Mouse (Mus musculus) cerebellum, postnatal 14 days (tissue): ENCODE data around the gene Gm2115.

Source experiments
- DNase-seq, 2 experiments: peaks; one replicate each; pipeline ENCODE4 v3.0.0; 2021; ENCODE audit warnings: mixed read lengths in 2 of 2

Gm2115 gene

DNA sequence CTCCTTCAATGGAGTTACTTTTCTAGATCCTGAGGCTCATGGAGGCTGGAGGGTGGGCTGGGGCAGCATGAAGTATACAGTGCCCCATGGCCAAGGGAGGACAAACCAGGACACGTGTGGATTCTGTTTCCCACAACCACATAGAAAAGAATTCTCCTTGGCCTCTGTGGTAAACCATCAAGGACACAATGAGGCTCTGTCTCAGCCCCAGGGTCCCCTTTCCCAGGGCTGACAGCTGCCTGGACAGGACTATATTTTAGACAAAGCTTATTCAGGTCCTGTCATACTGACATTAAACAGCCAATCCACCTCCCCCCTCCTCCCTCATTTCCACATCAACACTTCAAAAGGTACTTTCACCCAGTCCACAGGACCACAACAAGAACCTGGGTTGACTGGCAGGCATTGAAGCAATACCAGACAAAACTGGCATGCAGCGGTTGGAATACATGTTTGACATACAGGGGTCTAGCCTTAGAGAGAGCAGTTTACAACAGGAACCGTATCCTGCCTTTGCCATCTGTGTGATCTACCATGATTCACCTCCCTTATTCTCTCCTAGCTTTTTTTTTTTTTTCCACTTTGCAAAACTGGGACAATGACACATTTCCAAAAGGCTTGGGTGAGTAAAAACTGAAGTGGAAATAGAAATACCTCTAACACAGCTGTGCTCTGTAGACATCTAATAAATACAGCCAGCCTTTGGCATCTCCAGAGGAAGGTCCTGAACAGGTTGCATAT, 57.8 kb downstream of the Gm2115 start:
- no peak for DNase-seq

DNA sequence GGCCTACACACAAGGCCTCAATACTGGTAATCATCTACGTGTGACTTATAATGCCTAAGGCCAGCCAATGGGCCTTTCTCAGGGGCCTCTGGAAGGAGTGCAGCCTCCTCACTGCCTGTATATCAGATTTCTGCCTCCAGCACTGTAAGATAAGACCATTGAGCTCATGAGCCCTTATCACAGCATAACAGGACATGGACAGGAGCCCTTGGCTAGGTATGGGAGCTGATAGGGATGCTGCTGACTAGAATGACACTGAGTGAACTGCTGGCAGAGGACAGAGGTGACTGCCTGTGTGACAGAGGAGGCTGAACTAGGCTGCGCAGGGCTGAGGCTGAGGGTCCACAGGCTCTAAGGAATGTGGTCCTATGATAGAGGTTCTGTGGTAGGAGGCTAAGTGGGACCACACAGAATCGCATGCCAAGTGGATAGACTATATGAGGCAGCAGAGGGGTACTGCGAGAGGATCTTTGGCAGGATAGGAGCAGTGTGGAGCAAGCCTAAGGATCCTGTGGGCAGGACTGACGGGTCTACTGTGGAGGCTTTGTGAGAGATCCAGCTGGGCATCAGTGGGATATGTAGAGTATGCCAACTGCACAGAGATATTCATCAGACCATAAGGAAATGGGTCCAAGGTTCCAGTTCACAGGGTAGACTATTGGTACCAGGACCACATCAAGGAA, 58.5 kb downstream of the Gm2115 start:
- DNase-seq = no peak

DNA sequence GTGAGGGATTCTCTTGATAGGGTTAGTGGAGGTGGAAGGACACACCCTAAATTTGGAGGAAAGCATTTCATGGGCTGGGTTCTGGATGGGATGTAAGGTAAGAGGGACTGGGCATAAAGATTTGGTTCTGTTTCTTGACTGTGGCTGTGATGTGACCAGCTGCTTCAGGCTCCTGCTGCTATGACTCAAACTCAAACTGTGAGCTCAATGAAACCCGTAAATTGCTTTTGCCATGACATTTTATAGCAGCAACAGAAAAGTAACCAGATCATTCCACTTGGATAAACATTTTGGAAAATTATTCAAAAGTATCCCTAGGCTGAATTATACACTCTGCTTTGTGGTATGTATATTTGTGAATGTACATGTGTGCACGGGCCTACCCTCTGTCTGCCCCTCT, 61.9 kb downstream of the Gm2115 start:
- DNase-seq = no peak

DNA sequence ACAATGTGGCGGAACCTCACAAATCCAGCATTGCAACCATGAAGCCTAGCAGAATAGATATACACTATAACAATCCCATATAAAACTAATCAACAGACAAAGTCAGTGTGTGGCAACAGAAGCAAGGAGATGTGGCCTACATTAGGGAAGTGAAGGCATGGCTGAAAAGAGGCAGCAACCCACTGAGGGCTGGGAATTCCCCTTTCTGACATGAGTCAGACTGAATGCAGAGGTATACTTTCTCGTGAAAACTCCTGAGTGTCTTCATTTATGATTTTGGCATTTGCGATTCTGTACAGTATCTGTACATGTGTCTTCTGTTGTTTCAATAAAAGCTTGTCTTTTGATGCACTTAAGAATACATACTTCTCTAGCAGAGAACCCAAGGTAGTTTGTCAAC, 62.6 kb downstream of the Gm2115 start:
- DNase-seq = no peak

DNA sequence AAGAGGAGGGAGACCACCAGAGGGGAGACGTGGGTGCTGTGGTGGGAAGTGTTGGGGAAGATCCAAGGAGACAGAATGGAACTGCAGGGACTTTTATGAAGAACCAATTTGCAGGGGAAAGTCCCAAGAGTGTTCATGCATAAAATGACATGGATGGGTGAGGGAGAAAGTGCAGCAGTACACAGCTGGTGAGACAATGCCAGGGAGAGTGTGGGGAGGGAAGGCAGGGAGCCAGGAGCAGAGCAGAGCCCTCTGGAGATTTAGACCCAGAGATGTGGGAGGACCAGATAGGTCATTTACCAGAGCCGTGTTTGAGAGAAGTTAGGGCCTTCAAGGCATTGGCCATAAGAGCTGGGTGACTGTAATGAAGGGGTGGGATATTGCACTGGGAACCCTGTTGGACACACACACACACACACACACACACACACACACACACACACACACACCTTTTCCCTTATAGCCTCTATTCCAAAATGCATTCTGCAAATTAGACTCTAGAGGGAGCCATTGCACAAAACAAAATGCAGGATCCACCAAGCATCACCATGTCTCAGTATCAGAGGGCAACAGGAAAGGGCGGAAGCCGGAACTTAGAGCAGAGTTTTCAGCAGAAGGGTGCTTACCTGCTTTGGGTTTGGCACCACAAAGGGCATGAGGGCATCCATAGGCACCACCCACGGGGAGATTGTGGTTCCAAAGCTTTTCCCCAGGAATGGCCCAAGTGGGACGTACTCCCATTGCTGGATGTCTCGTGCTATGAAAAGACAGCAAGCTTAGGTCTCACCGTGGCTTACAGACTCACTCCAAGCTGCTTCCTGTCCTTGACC, 65.5 kb downstream of the Gm2115 start:
- DNase-seq = peak; percentile 66 to 74

DNA sequence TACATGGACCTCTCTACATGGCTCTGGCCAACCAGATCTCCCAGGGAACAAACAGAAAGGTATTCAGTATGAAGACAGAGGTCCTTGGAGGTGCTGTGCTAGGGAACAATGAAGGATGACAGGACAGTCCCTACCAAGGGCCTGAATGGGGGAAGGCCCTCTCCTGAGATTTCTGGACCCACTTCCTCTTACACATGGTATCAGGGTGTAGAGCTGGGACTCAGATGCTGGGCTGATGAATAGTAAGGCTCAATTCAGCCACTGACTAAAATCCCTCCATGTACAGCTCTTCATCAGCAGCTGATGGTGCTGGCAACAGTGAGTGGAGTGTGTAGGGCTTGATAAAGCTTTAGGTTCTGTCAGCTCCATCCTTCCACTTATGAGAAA, 66.2 kb downstream of the Gm2115 start:
- no peak for DNase-seq

DNA sequence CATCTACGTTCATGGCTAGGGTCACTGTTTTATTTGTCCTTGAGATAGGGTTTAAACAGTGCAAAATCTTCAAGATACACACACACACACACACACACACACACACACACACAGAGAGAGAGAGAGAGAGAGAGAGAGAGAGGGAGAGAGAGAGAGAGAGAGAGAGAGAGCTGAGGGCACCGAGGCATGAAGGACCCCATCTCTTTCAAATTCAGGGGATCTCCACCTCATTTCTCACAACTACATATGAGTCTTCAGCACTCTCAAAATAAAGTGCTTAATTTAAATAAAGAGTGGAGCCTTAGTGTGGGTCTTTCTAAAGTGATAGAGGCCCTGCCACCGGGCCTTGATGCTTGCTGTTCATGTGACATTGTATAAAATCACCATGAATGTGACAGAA, 67.2 kb downstream of the Gm2115 start:
- no peak for DNase-seq

DNA sequence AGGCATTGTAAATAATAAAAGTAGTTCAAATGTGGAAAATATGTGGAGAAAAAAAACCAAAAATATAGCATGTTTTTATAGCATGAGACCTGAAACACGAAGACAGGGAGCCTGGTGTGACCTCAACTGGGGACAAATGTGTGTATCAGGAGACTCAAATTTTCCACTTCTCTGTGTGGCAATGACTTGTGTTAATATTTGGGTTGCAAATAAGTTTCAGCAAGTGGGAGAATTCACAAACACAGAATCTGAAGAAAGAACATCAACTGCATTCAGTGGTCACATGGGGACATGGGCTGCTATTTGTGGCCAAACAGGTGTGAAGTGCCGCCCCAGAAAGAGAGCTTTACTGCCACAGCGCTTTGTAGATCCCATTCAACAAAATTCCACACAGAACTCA, 67.9 kb downstream of the Gm2115 start:
- no peak for DNase-seq

DNA sequence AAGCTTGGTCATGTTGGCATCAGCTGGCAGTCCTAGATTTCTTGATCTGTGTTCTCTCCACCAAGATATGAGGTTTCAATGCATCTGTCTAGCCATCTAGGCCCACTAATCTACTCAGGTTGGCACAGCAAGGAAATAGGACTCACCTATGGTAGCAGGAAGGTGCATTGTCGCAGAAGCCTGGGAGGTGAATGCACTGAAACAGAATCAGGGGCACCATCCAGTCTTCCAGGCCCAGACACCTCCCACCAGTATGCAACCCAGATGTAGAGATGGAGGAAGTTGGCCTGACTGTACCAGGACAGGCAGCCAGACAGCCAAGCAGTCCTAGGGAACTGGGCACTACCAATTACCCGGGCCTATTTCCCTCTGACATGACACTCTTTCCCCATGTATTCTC, 71.9 kb downstream of the Gm2115 start:
- no peak for DNase-seq

DNA sequence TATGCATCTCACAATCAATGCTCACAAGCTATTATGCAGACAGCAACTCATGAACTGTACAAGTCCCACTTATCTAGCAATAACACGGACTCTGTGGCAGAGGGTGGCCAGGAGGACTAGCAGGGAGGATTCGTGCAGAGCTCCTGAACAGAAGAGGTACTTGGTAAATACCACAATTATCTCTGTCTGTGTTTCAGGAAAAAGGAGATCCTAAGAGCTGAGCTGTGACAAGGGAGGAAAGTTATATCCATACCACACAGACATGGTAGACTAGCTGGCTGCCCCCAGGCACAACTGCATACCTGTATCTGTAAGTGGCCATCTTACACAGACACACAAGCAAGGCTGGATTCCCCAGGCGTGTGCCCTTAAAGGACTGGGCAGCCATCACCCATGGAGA, 72.6 kb downstream of the Gm2115 start:
- DNase-seq = no peak

DNA sequence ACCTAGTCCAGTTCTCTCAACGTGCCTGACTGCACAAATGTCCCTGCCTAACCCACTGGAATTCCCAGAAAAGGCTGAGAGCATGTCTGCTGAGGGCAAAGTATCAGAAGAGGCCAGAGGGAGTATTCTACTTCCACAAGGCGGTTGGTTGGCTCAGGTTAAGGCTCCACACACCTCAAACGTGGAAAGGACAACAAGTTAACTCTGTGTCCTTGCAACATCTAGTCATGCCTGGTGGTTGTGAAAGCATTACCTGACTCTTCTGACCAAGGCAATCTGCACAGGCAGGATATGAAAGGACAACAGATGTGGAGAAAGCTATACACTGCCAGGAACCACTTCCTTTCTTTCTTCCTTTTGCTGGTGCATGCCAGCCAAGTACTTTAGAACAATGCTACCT, 75.7 kb downstream of the Gm2115 start:
- DNase-seq = no peak

DNA sequence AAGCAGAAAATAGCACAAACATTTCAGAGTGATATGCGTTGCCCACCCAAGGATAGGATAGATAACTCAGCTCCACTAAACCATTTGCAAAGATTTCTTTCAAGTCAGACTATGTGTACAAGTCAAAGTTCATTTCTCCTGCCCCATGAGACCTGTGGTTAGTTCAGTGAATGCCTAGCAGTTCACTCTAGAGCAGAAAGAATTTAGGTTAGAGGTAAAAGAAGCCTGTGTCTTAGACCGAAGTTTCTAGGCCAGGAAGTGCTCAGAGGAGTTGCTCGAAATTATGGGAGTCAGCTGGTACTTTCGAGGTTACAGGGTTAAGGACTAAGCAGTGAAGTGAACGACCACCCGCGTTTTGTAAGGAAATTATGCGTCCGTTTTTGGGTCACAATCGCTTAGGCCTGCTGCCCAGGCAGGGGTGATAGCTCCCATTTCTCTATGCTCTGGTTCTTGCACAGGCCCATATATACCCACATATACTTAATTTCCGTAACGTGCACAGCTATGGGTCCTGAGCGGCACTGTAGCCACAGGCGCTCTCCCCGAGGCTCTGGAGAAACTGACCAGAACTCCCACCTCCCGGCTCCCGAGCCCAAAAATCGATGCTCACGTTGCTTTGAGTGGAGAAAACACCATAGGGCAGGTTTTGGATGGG, 76.4 kb downstream of the Gm2115 start:
- no peak for DNase-seq

DNA sequence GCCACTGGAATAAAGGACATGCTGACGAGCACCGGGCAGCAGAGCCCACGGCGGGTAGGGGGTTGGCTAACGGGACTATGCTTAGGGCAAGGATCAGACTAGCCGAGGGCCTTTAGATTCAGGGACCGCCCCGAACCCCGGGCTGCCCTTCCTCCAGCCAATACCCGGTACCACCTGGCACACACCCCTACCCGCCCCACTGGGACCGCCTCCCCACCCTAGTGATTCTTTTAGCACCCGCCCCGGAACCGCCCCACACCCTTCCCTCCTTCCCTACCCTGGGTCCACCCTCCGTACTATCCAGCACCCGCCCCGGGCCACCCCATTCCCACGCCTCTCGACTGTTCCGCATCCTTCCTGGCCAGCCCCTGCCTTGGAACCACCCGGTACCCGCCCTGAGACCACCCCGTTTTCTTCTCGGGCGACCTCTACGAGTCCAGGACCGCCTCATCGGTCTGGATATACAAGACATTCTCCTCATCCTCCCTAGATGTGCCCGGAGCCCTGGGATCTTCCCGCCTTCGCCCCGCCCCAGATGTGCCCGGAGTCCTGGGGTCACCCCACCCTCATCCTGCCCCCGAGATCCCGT, 77.0 kb downstream of the Gm2115 start:
- peak; percentile 86 for DNase-seq

DNA sequence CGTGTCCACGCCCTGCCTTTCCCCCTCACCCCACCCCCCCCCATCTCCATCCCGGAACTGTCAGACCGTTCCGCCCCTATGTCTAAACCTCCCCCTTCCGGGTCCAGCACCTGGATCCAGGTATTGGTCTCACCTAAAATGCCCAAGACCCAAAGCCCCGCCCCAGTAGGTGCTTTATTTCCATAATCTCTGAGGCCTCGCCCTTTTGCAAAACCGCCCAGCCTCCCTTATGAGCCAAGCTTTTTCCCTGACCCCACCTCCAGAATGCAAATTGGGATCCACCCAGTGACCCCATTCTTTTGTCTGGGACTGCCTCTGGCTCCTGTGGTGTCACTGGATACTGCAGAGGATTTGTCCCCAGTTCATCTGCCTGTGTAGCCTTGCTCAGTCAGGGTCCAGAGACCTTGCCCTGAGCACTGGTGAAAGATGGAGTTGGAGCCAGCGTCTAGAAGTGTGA, 77.6 kb downstream of the Gm2115 start, which contains the start of gene Fah:
Gene Fah (minus strand): TSS at position 430 of the 457 bp plus-strand sequence.
- peak; percentile 57 to 60 for DNase-seq

DNA sequence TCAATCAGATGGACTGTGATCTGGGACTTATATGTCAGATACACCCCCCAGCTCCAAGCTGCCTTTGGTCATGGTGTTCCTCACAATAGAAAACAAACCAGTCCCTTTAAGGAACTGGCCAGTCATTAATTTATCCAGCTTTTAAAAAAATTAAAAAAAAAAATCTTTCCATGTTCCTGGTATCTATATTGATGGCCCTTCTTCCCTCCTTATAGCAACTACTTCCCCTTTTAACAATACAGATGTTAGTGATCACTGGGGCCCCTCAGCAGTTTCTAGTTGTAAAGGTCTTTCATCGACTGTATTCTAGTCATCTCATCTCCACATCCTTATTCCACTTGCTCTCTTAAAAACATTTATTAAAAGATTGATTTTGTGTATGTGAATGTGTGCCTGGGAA, 82.9 kb downstream of the Gm2115 start:
- DNase-seq = no peak

DNA sequence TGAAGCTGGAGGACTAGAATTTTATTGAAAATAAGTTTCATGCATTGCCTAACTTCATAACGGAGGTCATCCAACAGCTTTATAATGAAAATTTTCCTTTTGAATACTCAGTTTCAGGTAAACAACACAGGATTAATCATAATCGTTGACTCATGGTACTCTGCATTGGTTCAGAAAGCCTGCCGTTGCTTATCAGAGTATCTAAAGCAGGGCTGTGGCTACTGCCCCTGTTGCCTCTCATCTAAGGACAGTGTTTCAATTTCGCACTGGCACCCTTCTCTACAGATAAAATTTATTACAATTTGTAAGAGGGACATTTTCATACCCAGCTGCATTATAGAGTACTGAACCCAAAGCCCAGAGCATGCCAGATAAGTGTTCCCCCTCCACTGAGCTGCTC, 83.7 kb downstream of the Gm2115 start:
- no peak for DNase-seq

DNA sequence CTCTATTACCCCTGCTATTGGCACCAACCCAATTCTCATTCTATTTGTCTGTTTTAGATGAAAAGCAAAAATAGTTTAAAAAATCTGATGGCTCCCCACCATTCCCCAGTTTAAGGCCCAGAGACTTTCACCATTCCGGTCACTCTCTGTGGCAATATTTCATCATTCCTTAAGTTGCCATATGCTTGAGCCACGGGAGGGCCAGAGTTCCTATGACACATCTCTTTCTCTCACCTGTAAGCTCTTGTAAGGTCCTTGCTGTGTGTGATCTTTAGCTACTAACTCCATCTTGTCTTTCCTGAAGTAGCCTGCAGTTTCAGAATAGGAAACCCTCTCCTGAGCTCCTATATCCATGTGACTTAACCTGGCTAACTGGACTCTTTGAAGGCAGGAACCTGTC, 90.2 kb downstream of the Gm2115 start:
- DNase-seq = peak in 1 of 2 experiments; percentile 27

DNA sequence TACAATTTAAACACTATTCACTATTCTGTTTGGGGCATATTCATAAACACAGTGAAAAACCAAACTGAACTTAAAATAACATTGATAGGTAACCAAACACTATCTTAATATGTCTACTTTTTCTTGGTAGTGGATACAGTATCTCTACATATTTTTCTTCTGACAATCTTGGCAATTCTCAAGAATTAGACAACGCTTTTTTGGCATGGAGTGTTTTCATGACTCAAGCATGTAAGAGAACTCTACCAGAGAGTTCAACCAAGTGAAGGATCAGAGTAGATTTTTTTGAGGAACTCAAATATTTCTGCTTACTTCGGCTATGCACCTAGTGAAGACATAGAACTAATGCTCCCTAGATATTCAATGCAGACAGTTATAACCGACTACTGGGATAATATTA, 92.2 kb downstream of the Gm2115 start:
- DNase-seq = no peak

DNA sequence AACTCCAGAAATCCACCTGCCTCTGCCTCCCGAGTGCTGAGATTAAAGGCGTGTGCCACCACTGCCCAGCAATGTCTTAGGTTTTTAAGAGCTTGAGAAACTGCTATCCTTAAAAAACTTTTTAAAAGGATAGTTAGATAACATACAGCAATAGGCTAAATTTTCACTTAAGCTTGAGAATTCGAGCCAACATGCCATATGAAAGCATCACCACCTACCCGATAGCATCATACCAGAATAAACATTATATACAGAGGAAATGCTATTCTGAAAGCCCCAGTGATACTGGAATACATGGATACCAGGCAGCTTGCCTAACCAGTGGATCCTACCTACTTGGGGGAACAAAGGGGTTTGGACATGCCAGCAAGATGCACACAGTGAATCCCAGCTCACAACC, 95.0 kb downstream of the Gm2115 start:
- DNase-seq = no peak

DNA sequence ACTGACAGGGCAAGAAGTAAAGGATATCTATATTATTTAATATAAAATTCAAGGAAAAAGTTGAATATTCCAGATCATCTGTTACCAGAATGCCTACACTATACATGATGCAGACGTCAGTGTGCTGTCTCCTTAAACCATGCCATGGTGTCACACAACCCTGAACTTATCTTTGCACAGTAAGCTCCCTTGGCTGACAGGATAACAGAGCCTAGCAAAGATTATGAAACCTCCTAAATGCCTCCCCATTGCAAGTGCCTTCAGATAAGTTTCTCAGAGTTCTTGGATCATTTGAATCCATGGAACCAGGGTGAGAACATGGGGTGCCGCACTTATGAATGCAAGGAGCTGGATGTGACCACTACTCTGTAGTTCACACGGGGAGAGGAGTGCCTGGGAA, 103.1 kb downstream of the Gm2115 start:
- no peak for DNase-seq
